Mouse (Mus musculus) ovary, adult 18-20 months (tissue): ENCODE data around the gene Rsph3b.

Experiments used
- DNase-seq: peaks from one replicate; pipeline ENCODE4 v3.0.0; 2022; ENCODE audit warnings: low spot score, mixed read lengths

Rsph3b gene

GRCm38 (mm10) chr17:6865580-6865979 lies 82.9 kb downstream of the Rsph3b start:
- DNase-seq: no peak

GRCm38 (mm10) chr17:6864869-6865268 lies 83.6 kb downstream of the Rsph3b start:
- no peak for DNase-seq

- DNase-seq: no peak
Measured at GRCm38 (mm10) chr17:6863521-6863920, 85.0 kb downstream of the Rsph3b start.

- DNase-seq: no peak
Measured at GRCm38 (mm10) chr17:6862040-6862780, 86.3 kb downstream of the Rsph3b start.

- DNase-seq: no peak
Measured at GRCm38 (mm10) chr17:6861181-6862039, 87.1 kb downstream of the Rsph3b start.

GRCm38 (mm10) chr17:6860491-6860897 lies 88.0 kb downstream of the Rsph3b start:
- DNase-seq: no peak

GRCm38 (mm10) chr17:6860067-6860466 lies 88.4 kb downstream of the Rsph3b start:
- DNase-seq: no peak
